Mouse (Mus musculus) cerebellum, adult (tissue): ENCODE results near the gene Itpr3.

Source experiments
- ATAC-seq: cut with Nextera tagmentation; 2 replicates; pipeline ENCODE4 v1.9.2; 2017; ENCODE audit warnings: mild to moderate bottlenecking, moderate library complexity, mixed read lengths; ENCODE audit not compliant: insufficient number of reproducible peaks, low FRiP score, low TSS enrichment

Itpr3 gene

DNA sequence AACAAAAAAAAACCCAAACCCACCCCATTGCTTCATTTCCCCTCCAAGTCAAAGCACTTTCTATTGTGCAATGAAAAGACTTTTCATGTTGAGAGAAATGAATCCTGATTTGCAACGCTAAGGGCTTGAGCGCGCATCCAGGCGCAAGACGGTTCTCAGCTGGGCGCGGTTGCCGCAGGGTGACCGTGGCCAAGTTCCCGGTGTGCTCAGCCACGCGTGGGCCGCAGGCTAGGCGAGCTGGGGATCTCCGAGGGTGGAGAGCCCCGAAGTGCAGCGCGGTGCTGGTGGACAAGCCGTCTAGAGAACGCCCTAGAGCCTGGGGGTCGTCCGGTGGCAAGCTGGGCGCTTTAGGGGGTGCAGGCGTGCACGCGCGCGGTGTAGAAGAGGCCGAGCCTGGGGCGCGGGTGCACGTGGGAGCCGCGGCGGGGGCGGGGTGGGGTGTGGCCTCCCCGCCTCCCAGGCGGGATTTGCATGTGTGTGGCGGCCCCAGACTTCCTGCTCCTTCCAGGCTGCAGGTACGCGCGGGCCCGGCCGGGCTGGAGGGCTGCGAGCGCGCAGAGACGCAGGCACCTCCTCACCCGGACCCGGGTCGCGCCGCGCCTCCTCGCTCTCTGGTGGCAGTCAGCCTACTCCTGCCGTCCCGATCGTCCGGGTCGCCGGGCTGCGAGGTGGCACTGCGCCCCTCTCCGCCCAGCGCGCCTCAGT, at the start of gene Itpr3:
Itpr3 (plus strand) TSS at position 493 of the 705 bp plus-strand sequence.
- peak; percentile 74; the same call in 1 of the 2 replicates for ATAC-seq

DNA sequence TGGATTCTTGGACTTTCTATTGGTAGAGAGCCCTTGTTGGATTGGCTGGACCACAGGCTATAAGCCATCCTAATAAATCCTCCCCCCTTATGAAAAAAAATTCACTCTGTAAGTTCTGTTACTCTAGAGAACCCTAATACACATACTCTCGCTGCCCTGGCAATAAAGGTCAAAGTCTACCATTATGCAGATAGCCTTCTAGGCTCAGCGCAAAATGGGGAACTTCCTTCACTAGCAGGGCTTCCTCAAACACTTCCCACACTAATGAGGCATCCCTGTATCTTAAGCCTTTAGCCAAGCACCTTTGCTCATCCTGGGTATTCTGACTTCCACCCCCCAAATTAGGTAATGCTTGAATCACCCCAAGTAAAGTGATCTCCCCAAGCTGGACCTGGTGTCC, 48.8 kb upstream of the Itpr3 start:
- no peak for ATAC-seq

DNA sequence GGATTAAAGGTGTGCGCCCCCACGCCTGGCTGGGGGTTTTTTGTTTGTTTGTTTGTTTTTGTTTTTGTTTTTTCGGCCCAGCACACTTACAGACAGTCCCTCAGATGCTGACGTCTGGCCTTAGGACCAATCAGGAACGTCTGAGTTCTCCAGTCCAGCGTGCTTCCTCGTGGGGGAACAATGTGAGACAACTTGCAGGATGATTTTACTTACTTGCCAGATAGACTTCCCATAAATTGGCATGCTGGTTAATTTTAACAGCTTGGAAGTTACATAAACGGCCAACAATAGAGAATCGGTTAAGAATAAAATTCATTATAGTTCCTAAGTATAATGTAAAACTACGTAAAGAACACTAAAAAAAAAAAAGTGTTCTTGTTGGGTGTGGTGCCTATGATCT, 45.9 kb upstream of the Itpr3 start:
- no peak for ATAC-seq

DNA sequence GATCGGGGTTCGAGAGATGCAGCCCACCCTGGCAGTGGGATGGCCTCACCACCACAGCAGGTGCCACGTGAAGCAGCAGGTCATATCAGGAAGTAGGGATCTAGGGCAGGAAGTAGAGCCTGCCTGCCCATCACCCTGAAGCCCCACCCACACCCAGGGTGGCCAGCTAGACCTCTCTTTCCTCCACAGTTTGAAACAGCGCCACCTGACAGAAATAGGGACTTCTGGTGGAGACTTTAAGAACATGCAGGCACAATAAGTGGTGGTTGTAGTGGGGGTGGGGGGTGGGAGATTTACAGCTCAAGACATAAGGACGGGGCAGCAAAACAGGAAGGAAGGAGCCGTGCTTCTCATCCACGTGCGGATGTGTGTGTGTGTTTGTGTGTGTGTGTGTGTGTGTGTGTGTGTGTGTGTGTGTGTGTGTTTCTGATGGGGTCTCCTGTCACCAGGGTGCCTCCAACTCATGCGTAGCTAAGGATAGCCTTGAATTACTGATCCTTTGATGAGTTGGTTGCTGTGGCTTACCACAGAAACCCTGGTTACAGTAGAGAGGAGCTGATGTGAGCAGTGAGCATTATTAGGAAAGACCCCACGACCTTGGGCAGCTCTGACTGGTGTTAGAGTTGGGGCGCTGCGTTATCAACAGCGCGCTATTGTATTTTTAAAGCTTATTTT, 45.0 kb upstream of the Itpr3 start:
- ATAC-seq, result no peak

DNA sequence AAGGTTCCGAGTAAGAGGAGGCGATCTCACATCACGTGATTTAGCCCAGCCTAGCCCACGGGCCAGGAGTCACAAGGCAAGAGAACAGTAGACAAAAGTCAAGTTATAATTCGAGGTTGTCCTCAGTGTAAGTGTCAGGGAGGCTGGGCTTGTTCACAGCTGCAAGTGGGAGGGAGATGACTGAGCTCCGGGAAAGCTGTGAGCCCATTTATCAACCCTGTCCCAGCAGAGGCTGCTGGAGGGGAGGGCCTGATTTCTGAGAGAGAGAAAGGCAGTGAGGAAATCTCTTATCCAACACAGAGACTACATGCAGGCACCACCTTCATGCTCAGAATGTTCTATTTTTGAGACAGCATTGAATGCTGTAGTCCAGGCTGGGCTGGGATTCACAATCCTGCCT, 44.2 kb upstream of the Itpr3 start:
- no peak for ATAC-seq

DNA sequence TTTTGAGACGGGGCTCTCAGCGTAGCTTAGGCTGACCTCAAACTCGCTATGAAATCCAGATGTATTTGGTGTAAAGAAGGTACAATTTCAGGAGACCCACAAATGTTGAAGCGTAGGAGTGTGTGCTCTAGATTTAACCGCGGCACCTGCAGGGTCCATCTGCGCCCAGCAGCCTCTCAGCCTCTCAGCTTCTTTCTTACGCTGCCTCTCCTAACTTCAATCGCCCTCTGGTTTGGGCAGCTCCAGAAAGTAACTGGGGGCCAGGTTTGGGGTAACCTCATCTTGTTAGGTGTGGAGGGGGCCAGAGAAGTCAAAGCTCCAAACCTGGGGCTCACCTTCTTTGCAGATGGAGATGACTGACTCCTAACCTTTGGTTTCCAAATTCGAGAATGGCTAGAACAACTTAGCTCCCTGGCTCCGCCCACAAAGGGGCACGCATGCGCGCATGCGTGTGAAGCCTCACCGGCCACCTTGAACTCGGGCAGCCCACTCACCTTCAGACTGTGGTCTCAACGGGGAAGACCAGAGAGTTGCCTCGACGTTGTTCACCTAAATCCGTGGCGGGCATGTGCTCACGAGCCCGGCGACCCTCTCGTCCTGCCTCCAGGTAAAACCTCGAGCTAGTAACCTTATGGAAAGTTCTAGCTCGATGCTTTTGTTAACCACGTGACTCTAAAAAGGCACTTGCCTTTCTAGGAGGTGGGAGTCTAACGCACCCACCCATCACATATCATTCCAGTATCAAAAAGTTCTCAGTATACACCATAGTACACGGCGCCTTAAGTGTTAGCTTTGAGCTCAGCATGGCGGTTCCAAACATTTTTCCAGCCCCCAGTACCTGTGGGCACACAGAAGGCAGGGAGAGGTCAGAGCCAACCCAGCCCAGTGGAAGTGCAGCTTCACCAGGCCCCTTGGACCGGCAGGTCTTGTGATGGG, 39.3 kb upstream of the Itpr3 start:
- peak; percentile 59; the same call in 1 of the 2 replicates for ATAC-seq

DNA sequence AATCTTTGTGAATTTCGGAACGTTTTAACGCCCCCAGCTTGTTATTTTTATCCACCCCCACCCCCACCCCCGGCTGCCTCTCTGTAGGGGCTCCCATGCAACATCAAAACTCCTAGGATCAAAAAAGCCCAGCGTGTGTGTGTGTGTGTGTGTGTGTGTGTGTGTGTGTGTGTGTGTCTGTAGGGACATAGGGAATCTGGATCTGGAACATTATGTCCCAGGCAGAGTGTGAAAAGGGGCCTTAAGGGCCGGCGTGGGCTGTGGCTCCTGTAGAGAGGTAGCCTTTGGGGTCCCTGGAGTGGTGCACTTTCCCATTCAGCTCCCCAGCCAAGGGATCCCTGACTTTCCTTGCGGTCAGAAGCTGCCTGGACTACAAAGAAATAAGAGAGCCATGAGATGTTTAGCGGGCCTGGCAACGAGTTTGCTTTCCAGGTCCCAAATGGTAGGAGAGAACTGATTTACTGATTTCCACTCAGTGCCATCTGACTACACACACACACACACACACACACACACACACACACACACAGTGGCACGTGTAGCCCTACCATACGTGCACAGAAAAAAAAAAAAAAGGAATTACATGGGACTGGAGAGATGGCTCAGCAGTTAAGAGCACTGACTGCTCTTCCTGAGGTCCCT, 38.4 kb upstream of the Itpr3 start:
- ATAC-seq, result no peak

DNA sequence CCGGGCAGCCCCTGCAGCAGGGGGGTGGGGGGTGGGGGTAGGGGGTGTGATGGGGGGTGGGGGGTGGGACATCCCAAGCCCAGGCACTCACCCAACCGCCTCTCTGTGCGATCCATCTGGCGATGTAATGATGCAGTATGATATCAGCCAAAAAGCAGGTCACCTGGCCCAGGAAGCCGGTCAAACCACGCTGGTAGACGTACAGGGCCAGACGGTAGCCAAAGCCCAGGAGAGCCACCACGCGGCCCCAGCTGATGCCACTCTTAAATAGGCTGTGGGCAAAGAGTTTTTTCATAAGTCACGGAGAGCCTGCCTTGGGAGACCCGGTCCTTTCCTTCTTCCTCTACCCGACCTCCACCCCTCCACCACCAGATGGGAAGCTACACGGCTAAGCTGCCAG, 36.0 kb upstream of the Itpr3 start:
- ATAC-seq, result no peak

DNA sequence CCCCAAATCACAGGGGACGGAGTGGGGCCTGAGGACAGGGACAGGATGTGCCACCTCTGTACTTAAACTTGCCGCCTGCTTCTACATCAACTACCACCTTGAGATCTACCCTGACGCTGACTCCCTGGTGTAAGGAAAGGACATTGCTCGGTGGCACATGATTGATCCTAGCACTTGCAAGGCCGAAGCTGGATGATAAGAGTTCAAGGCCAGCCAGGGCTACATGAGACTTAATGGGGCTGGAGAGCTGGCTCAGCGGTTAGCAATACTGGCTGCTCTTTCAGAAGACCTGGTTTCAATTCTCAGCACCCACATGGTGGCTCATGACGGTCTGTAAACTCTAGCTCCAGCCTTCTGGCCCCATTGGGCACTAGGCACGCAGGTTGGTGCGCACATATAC, 35.4 kb upstream of the Itpr3 start:
- no peak for ATAC-seq

DNA sequence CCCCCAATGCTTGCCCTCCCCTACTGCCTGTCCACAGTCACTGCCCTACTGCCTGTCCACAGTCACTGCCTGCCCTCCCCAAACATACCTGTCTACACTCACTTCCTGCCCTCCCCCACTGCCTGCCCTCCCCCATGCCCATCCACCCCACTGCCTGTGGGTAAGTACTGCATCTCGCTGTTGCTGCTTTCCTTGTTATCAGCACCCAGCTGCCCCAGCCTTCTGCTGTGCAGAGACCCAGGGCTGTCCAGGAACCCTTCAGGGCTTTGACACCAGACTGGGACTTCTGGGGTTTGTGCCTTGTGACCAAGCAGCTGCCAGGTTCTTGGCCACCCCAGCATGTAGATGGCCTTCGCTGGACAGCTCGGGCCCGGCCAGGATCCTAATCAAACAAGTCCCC, 33.8 kb upstream of the Itpr3 start:
- ATAC-seq, result no peak

DNA sequence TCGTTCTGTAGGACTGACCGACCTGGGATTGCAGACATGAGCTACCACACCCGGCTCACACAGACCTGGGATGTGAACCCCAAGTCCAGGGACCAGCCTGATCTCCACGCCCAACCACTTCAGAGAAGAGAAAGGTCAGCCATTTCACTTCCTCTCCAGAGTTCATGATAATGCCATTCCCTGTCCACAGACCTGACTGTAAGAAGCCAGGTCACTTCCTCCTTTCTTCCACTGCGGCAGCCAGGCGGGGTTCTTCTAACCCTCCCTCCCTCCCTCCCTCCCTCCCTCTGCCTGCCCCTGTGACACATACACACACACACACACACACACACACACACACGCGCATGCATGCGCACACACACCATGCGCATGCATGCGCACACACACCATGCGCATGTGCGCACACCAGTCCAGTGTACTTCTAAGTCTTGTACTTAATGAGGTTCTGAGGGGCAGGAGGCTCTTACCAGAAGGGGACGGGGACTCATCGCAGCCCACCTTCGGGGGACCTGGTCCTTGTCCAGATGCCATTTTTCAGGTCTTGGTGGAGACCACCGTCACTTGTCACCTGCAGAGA, 31.7 kb upstream of the Itpr3 start:
- no peak for ATAC-seq

DNA sequence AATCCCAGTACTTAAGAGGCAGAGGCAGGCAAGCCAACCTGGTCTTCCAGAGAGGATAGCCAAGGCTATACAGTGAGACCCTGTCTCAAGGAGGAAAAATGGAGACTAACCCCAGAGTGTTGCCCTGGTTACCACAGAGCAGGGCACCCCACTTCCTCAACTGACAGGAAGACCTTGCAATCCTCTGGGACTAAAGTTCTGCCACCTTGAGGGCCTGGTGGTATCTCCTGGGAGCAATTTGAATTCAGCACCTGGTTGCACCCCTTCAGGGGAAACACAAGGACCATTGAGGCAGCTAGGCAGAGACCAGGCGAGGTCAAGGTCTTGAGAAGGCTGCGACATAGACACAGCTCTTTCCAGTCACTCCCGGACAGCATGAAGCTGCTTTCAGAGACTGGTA, 31.2 kb upstream of the Itpr3 start:
- no peak for ATAC-seq

DNA sequence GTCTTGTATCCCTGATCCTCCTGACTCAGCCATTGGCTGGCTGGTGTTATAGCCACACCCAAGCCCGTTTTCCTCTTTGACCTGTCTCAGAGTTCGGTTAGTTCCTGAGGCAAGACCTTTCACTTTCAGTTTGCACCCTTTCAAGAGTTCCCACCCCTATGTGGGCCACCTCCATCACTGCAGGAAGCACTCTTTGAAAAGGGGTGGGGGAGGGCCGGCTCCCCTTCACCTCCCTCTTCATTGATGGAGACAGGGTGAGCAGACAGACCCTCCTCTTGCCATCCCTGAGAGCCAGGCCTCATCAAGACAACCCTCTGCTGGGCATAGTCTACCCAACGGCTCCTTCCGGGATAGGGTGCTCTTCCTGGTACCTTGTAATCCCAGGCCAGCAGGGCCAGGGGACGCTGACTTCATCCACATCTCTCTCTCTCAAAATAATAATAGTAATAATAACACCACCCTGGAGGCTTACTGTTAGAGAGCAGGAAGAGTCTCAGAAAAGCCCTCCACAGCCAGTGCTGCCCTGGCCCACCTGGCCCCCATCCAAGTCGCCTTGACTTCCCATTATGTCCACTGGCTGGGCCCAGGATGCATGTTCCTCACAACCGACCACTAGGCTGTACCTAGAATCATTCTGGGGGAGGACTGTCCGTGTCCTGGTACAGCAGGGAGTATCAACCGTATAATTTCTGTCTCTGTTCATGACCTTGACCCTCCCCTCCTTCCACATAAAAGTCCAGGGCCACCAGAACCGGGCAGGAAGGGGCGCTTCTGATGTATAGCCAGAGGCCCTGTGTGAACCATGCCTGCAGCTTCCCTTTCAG, 29.4 kb upstream of the Itpr3 start:
- ATAC-seq, result no peak

DNA sequence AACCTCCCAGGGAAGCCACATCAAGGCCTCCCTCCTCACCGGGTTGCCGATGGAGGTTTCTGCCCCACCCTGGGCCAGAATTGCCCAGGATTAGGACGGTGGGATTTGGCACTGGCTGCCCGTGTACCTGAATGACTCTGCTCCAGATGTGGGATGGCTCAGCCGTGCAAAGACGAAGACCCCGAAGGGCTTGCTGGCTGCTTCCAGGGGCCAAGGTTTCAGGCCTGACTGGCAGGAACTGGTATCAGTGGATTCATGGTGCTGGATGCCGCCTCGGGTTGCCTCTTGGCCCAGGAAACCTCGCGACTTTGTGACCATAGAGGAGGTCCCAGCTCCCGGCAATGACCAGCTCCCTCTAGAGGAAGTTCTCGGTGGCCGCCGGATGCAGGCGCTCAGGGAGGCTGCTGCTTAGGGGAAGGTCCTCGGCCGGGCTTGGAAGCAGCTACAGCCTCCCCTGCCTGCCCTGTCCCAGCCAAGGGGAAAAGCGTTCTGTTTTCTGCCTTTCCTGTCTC, 28.8 kb upstream of the Itpr3 start:
- ATAC-seq, result peak; percentile 75

DNA sequence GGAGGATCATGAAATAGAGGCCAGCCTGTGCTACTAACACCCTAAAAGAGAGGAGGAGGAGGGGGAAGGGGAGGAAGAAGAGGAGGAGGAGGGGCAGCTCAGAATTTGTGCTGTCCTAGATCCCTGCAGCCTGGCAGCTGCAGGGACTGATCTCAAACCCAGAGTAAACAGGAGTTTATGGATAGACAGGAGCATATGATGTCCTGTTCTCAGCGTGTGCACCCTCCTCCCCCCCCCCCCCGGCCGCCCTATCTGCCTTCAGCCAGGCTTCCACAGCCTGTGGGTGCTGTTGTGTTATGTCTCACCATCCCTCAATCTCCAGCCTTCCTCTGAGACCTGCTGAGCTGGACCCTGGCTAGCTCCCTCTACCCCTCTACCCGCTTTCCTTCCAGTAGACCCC, 28.2 kb upstream of the Itpr3 start, which contains the start of gene Bak1:
Bak1 (minus strand) TSS at position 101 of the 400 bp plus-strand sequence.
- ATAC-seq, result no peak

DNA sequence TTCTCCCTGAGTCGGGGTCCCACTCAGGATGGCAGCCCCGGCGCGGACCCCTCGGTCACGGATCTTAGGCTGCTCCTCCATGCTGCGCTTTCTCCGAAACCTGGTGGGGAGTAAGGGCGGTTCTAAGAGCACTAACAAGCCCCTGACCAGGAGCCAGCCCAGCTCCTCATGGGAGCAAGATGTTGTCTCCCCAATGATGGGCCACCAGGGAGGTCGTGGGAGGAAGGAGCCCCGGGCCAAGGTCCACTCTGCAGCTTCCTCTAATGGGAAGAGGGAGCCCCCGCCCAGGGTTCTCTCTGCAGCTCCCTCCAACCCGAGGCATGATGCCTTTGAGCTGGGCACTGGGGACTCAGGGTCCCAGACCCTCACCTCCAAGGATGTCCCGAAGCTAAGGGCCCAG, 27.7 kb upstream of the Itpr3 start:
- no peak for ATAC-seq

DNA sequence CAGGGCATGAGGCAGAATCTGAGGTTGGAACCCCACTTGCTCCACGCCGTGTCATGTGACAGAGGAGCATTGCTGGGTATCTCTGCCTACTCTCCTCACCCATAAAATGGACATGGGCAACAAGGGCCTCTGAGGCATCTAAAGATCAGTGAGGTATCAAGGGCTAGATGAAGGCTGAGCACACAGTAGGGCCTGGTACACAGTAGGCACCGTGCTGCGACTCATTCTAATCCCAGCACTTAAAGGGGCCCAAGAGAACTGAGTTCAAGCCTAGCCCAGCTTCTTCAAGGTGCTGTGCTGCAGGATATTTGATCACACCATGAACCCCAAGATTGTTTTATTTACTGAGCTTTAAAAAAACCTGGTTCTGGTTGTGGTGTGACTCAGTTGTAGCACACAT, 26.2 kb upstream of the Itpr3 start:
- ATAC-seq, result no peak

DNA sequence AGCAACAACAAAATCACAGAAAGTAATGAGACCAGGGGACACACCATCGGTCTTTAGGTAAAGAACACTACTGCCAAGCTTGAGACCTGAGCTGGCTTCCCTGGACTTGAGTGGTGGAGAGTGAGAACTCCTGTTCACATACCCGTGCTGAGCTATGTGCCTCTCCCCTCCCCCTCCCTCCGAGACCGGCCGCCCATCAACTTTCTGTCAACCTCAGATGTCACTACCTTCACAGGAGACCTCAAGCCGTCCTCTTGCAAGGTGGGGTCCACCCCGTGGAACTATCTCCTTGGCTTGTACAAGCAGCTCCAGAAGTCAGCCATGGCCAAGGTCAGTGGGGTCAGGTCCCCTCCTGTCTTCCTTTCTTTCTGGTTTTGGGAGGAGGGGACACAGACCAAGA, 24.8 kb upstream of the Itpr3 start:
- no peak for ATAC-seq

DNA sequence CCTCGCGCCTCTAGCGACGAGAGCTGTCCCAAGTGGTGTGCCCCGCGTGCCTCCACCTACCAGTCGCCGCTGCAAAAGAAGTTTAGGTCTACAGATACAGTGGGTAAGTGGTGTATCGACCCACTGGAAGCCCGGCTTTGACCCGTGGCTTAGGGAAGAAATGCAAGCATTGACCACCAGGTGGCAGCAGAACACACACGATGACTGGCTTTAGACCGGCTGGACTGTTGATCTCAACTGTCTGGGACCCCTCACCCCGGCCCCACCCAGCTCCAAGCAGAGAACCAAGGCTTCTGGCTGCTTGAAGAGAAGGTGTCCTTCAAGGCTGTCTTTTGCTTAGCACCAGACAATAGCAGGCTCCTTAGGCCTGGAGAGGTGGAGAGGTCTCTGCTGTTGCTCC, 24.2 kb upstream of the Itpr3 start:
- ATAC-seq, result 0 out of 2 replicates have a peak, but pooled peaks have one; percentile 19
